Mouse (Mus musculus) stomach, postnatal 0 days (tissue): ENCODE measurements around the gene Olfr718-ps1. TPM values are rescaled to one million over a fixed set of nuclear protein-coding genes. Genes with fewer than 3 reads are reported as not detected.
"Not testable (repeated sequence)": the region's sequence is repeated elsewhere in the genome, so short reads cannot be mapped to it uniquely, and the experiment has no call there.

Experiments used
- ATAC-seq: fragments of 200-750 bp; cut with Nextera tagmentation; 2 replicates; pipeline ENCODE4 v1.8.0; 2017; ENCODE audit not compliant: low FRiP score, low TSS enrichment
- DNase-seq: peaks from one replicate; pipeline ENCODE4 v3.0.0-alpha.2; 2016; ENCODE audit warnings: low spot score
- H3K27ac ChIP-seq: fragments of 300-500 bp; sonication (generic); replicated peaks from 2 replicates; pipeline ENCODE4 v1.5.1; 2014; ENCODE audit warnings: mild to moderate bottlenecking, control low read depth
- H3K27me3 ChIP-seq: fragments of 300-500 bp; sonication (generic); 2 replicates; pipeline ENCODE4 v1.6.1; 2014; ENCODE audit warnings: low read length; ENCODE audit not compliant: control insufficient read depth, insufficient read depth
- H3K36me3 ChIP-seq: fragments of 300-500 bp; sonication (generic); 2 replicates; pipeline ENCODE4 v1.6.1; 2014; ENCODE audit warnings: low read length, mixed read lengths; ENCODE audit not compliant: control insufficient read depth, insufficient read depth
- H3K4me1 ChIP-seq: fragments of 300-500 bp; sonication (generic); replicated peaks from 2 replicates; pipeline ENCODE4 v1.6.1; 2014; ENCODE audit warnings: antibody characterized with exemption; ENCODE audit not compliant: control insufficient read depth, insufficient read depth
- H3K4me2 ChIP-seq: fragments of 300-500 bp; sonication (generic); replicated peaks from 2 replicates; pipeline ENCODE4 v1.6.1; 2014; ENCODE audit warnings: low read depth, mild to moderate bottlenecking, control low read depth, moderate library complexity
- H3K4me3 ChIP-seq: fragments of 300-500 bp; sonication (generic); 2 replicates; pipeline ENCODE4 v1.5.1; 2014; ENCODE audit warnings: low read depth, low read length, control low read depth
- H3K9ac ChIP-seq: fragments of 300-500 bp; sonication (generic); 2 replicates; pipeline ENCODE4 v1.6.1; 2014; ENCODE audit warnings: mild to moderate bottlenecking, low read length, control low read depth, mixed read lengths
- H3K9me3 ChIP-seq: fragments of 300-500 bp; sonication (generic); 2 replicates; pipeline ENCODE4 v1.6.1; 2016; ENCODE audit warnings: low read length; ENCODE audit not compliant: control insufficient read depth
- CTCF ChIP-seq: IDR thresholded peaks from 2 replicates; pipeline ENCODE4 v1.5.1; 2016; ENCODE audit warnings: antibody characterized with exemption, low read depth, mild to moderate bottlenecking, moderate library complexity
- EP300 ChIP-seq: optimal IDR thresholded peaks from 2 replicates; pipeline ENCODE3; 2016; ENCODE audit warnings: antibody characterized with exemption
- WGBS: fragments of 180-500 bp; shearing (Covaris S2); extraction: QIAGEN DNeasy Blood & Tissue Kit; methylation state at CpG from one replicate; pipeline ENCODE4 v1.1.7; 2014; 5-methylcytosine and 5-hydroxymethylcytosine counted together
- polyA plus RNA-seq: library from polyadenylated mRNA; unstranded; fragments of >200 nt; fragmentation: Nextera tagmentation; extraction: Ambion mirVana; gene quantifications from 2 replicates; pipeline ENCODE4 v1.2.1, GENCODE M21; 2015

Gene Olfr718-ps1
- polyA plus RNA-seq: not detected in 2 replicates

- H3K4me1 ChIP-seq: no peaks in the 10 kb centered on the region
- no peaks in the 10 kb centered on the region for H3K9me3 ChIP-seq
- WGBS: 71% methylated on average over 3 of the region's 3 CpGs
- no peaks in the 10 kb centered on the region for H3K27me3 ChIP-seq
- DNase-seq: no peak
- TF ChIP-seq EP300 (no peak), CTCF (no peak)
- H3K4me3 ChIP-seq: no peak within 1 kb of the TSS
- H3K36me3 ChIP-seq: no peaks in the 10 kb centered on the region
- no peak within 1 kb of the TSS for H3K4me2 ChIP-seq
- no peak for ATAC-seq
- no peak within 1 kb of the TSS for H3K27ac ChIP-seq
- H3K9ac ChIP-seq: no peak within 1 kb of the TSS
Measured at GRCm38 (mm10) chr5:143147481-143147880, at the start of gene Olfr718-ps1. Gene Olfr718-ps1 (minus strand): TSS chr5:143147581.

GRCm38 (mm10) chr5:143196506-143196905 is 49.1 kb upstream of the Olfr718-ps1 start:
- Histone ChIP-seq H3K4me1 (no peaks in the 10 kb centered on the region), H3K27me3 (no peaks in the 10 kb centered on the region), H3K4me3 (no peak overlapping the region), H3K9ac (no peak overlapping the region), H3K27ac (no peak overlapping the region), H3K9me3 (no peaks in the 10 kb centered on the region), H3K36me3 (no peaks in the 10 kb centered on the region), H3K4me2 (no peak overlapping the region)
- DNase-seq: no peak
- TF ChIP-seq EP300 (no peak), CTCF (no peak)
- ATAC-seq: no peak
- WGBS: 86% methylated on average over 4 of the region's 4 CpGs

GRCm38 (mm10) chr5:143195166-143195565 is 47.8 kb upstream of the Olfr718-ps1 start:
- no peaks in the 10 kb centered on the region for H3K9me3 ChIP-seq
- DNase-seq (no peak), ATAC-seq (no peak)
- no peaks in the 10 kb centered on the region for H3K36me3 ChIP-seq
- H3K27me3 ChIP-seq: no peaks in the 10 kb centered on the region
- H3K4me1 ChIP-seq: no peaks in the 10 kb centered on the region
- no peak overlapping the region for H3K4me3 ChIP-seq
- no peak overlapping the region for H3K4me2 ChIP-seq
- H3K9ac ChIP-seq: no peak overlapping the region
- TF ChIP-seq CTCF (no peak), EP300 (no peak)
- WGBS: 60% methylated on average over 2 of the region's 2 CpGs
- H3K27ac ChIP-seq: no peak overlapping the region

- H3K4me1 ChIP-seq, ATAC-seq, H3K27me3 ChIP-seq, H3K27ac ChIP-seq, H3K9me3 ChIP-seq, H3K9ac ChIP-seq, H3K4me2 ChIP-seq, H3K4me3 ChIP-seq, DNase-seq, H3K36me3 ChIP-seq: not testable (repeated sequence)
- 61% methylated on average over 8 of the region's 8 CpGs for WGBS
Measured at GRCm38 (mm10) chr5:143194747-143195146, 47.4 kb upstream of the Olfr718-ps1 start.

- Histone ChIP-seq H3K9me3 (no peaks in the 10 kb centered on the region), H3K27me3 (no peaks in the 10 kb centered on the region), H3K27ac (no peak overlapping the region), H3K36me3 (no peaks in the 10 kb centered on the region), H3K9ac (no peak overlapping the region), H3K4me3 (no peak overlapping the region), H3K4me2 (no peak overlapping the region), H3K4me1 (no peaks in the 10 kb centered on the region)
- no peak for TF ChIP-seq CTCF
- TF ChIP-seq EP300: no peak
- DNase-seq: no peak
- WGBS: 86% methylated on average over 8 of the region's 8 CpGs
- no peak for ATAC-seq
Measured at GRCm38 (mm10) chr5:143192806-143193205, 45.4 kb upstream of the Olfr718-ps1 start.

- not testable (repeated sequence) for H3K36me3 ChIP-seq, H3K4me1 ChIP-seq, H3K27me3 ChIP-seq, H3K27ac ChIP-seq, DNase-seq, H3K9me3 ChIP-seq, H3K4me2 ChIP-seq, H3K9ac ChIP-seq, H3K4me3 ChIP-seq, ATAC-seq
- WGBS: no CpG with 5 or more reads among the region's 1 CpGs
Measured at GRCm38 (mm10) chr5:143188014-143188413, 40.6 kb upstream of the Olfr718-ps1 start.
